In genomic region chr1:88452198-88452597, GRCm38 (mm10) we compare ENCODE assay signal across 23 mouse cellular contexts. TPM values are rescaled to one million over a fixed set of nuclear protein-coding genes. Genes with fewer than 3 reads are reported as not detected.
"Had no signal": no experiment of that assay in that cellular context is flagged by ENCODE, and none has a peak within 500 bp of the region (broad histone marks: within the 10 kb centered on the region; RNA-seq: fewer than 3 reads in every experiment).

No protein-coding gene starts in this region.

- ATAC-seq: liver, postnatal 0 days; lung, postnatal 0 days; midbrain, embryonic 13.5 days; midbrain, embryonic 15.5 days had no signal

- H3K4me1 ChIP-seq: neural tube, embryonic 12.5 days had no signal

- H3K4me3 ChIP-seq: lung, embryonic 15.5 days; megakaryocyte, embryonic 14.5 days; midbrain, embryonic 13.5 days; midbrain, embryonic 15.5 days; neural tube, embryonic 12.5 days; stomach, embryonic 15.5 days had no signal

- H3K36me3 ChIP-seq: lung, embryonic 15.5 days; midbrain, embryonic 13.5 days; midbrain, embryonic 15.5 days; neural tube, embryonic 12.5 days; stomach, embryonic 15.5 days had no signal

- H3K27ac ChIP-seq: lung, embryonic 15.5 days; macrophage; midbrain, embryonic 13.5 days; stomach, embryonic 15.5 days had no signal

- H3K9me3 ChIP-seq: lung, embryonic 15.5 days; megakaryocyte, embryonic 14.5 days; midbrain, embryonic 13.5 days; midbrain, embryonic 15.5 days; neural tube, embryonic 12.5 days; stomach, embryonic 15.5 days had no signal

- H3K4me2 ChIP-seq: lung, embryonic 15.5 days; midbrain, embryonic 11.5 days; midbrain, embryonic 13.5 days; midbrain, embryonic 15.5 days; neural tube, embryonic 12.5 days; stomach, embryonic 15.5 days had no signal

- DNase-seq: liver, postnatal 0 days; lung, adult 2 months; lung, postnatal 14 days; lung, postnatal 36 days; right cerebral cortex, postnatal 14 days; thymus, adult 18-20 months; thymus, postnatal 14 days; thymus, postnatal 36 days had no signal

- H3K27me3 ChIP-seq: lung, embryonic 15.5 days; midbrain, embryonic 13.5 days; midbrain, embryonic 15.5 days; neural tube, embryonic 12.5 days; stomach, embryonic 15.5 days had no signal

- H3K9ac ChIP-seq: liver, postnatal 0 days; lung, embryonic 15.5 days; midbrain, embryonic 13.5 days; midbrain, embryonic 15.5 days; neural tube, embryonic 12.5 days; stomach, embryonic 15.5 days had no signal

RNA-seq across cellular contexts. Expression of gene Spp2, which starts 45.4 kb away (rescaled TPM):
- total RNA-seq: megakaryocyte progenitor cell, adult 5-6 weeks; monocyte, adult 5-6 weeks; neutrophil, adult 5-6 weeks had no signal
- polyA plus RNA-seq: lung, postnatal 0 days; macrophage; midbrain, embryonic 11.5 days; neural tube, embryonic 12.5 days had no signal

RNA-seq across cellular contexts. Expression of gene Glrp1, which starts 57.7 kb away (rescaled TPM):
- total RNA-seq: midbrain, postnatal 0 days; monocyte, adult 5-6 weeks; neutrophil, adult 5-6 weeks had no signal
- polyA plus RNA-seq: midbrain, embryonic 11.5 days; midbrain, embryonic 13.5 days; midbrain, embryonic 15.5 days; neural tube, embryonic 12.5 days; neural tube, embryonic 14.5 days; spleen, adult 2 months; stomach, embryonic 15.5 days had no signal
